Mouse (Mus musculus) B cell, adult 2 months (primary cell): Measurements from ENCODE around the gene Nr2e3.
A peak's percentile ranks its signal among the peaks of the same experiment; 100 is the strongest.
"Not testable (repeated sequence)": the region's sequence is repeated elsewhere in the genome, so short reads cannot be mapped to it uniquely, and the experiment has no call there.

Experiments used
- DNase-seq, 2 experiments: peaks; one replicate each; pipeline ENCODE4 v3.0.0; 2022

The Nr2e3 gene

GRCm38 (mm10) chr9:59960559-59960958 lies at the start of gene Nr2e3:
Gene Nr2e3, minus strand, starts transcription at chr9:59960659.
- no peak for DNase-seq

- no peak for DNase-seq
These were observed 48.5 kb upstream of the Nr2e3 start for GRCm38 (mm10) chr9:60008936-60009335.

GRCm38 (mm10) chr9:60002323-60002722 lies 41.9 kb upstream of the Nr2e3 start:
- no peak for DNase-seq

- DNase-seq, result no peak
These were observed 41.0 kb upstream of the Nr2e3 start for GRCm38 (mm10) chr9:60001444-60001843.

GRCm38 (mm10) chr9:59997725-59998124 lies 37.3 kb upstream of the Nr2e3 start:
- DNase-seq, result no peak

- no peak for DNase-seq
These were observed 30.9 kb upstream of the Nr2e3 start for GRCm38 (mm10) chr9:59991407-59991806.

GRCm38 (mm10) chr9:59989864-59990263 lies 29.4 kb upstream of the Nr2e3 start:
- DNase-seq, result peak; percentile 61 to 65

GRCm38 (mm10) chr9:59985900-59986572 lies 25.6 kb upstream of the Nr2e3 start:
- DNase-seq, result no peak

- no peak for DNase-seq
These were observed 20.7 kb upstream of the Nr2e3 start for GRCm38 (mm10) chr9:59981116-59981515.

- no peak for DNase-seq
These were observed 10.8 kb upstream of the Nr2e3 start for GRCm38 (mm10) chr9:59971263-59971662.

- DNase-seq, result peak; percentile 62 to 64
These were observed 8.9 kb upstream of the Nr2e3 start for GRCm38 (mm10) chr9:59969383-59969782.

GRCm38 (mm10) chr9:59965046-59965445 lies 4.6 kb upstream of the Nr2e3 start:
- no peak for DNase-seq

- no peak for DNase-seq
These were observed 3.9 kb upstream of the Nr2e3 start for GRCm38 (mm10) chr9:59964367-59964766.

GRCm38 (mm10) chr9:59961201-59961955 lies 919 bp upstream of the Nr2e3 start:
- no peak for DNase-seq

- DNase-seq, result peak; percentile 62 to 66
These were observed 1.2 kb downstream of the Nr2e3 start for GRCm38 (mm10) chr9:59959276-59959675.

- not testable (repeated sequence) for DNase-seq
These were observed 2.3 kb downstream of the Nr2e3 start for GRCm38 (mm10) chr9:59958115-59958514.

GRCm38 (mm10) chr9:59956496-59956895 lies 4.0 kb downstream of the Nr2e3 start:
- DNase-seq, result no peak

- DNase-seq, result no peak
These were observed 4.8 kb downstream of the Nr2e3 start for GRCm38 (mm10) chr9:59955692-59956091.

GRCm38 (mm10) chr9:59955199-59955598 lies 5.3 kb downstream of the Nr2e3 start:
- no peak for DNase-seq

GRCm38 (mm10) chr9:59953556-59953955 lies 6.9 kb downstream of the Nr2e3 start:
- no peak for DNase-seq

- DNase-seq, result no peak
These were observed 7.9 kb downstream of the Nr2e3 start for GRCm38 (mm10) chr9:59952515-59953070.

- DNase-seq, result no peak
These were observed 8.5 kb downstream of the Nr2e3 start for GRCm38 (mm10) chr9:59951943-59952342.

- no peak for DNase-seq
These were observed 9.3 kb downstream of the Nr2e3 start for GRCm38 (mm10) chr9:59951001-59951750.
